Mouse (Mus musculus) embryo, embryonic 11.5 days (tissue): Measurements from ENCODE around the gene Sh2b3.

Source experiments
- DNase-seq: peaks from one replicate; pipeline ENCODE4 v3.0.0-alpha.2; 2012; ENCODE audit warnings: low read depth, low spot score

The Sh2b3 gene

DNA sequence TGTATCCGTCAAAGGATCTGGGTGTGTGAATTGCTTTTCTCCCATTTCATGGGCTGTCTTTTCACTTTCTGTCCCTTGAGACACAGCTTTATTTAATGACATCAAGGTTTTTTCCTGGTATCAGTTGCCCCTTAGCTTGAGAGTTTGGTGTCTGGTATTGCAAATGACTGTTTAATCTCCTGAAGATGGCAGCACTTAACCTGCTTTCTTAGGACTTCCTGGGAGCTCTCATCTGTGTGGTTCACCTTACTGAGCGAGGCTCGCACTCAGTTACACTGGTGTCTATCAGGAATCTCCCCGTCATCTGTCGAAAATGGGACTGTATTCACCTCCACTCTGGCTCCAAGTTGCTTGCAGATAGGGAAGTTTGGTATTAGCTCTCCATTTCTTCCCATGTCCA, 46.4 kb downstream of the Sh2b3 start:
- DNase-seq: no peak

- DNase-seq: no peak
These were observed 53.5 kb downstream of the Sh2b3 start for GRCm38 (mm10) chr5:121783862-121784500.

DNA sequence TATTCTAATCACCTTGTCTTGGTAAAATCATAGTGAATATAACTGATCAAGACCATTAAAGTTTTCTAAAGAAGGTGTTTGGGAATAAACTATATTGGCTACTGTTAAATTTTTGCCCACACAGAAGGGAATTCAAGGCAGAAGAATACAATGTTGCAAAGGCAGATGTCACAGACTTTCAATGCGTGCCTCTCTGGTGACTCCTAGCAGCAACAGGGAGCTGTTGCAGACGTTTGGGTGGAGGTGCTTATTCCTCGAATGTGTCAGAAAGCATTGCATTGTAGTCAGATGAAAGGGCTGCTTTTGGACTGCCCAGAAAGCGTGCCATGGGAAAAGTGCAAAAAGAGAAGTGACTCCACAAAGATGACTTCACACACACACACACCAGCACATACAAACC, 55.0 kb downstream of the Sh2b3 start:
- no peak for DNase-seq

DNA sequence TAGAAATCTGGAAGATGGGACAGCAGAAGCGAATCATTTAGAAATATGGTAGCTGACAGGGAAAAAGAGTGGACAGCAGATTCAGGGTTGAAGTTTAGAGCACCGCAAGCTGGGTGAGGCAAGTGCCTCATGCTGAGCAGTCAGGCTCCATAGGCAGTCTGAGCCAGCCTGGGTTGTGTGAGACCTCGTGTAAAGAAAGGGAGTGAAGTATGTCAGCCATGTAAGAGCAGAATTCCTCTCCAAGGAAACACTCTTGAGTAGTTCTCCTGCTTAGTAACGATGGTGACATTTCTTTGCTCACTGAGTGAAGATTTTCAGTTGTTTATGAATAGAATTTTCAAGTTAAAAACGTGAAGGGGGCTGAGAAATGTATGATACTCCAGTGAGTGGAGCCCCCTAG, 57.3 kb downstream of the Sh2b3 start:
- DNase-seq: no peak

DNA sequence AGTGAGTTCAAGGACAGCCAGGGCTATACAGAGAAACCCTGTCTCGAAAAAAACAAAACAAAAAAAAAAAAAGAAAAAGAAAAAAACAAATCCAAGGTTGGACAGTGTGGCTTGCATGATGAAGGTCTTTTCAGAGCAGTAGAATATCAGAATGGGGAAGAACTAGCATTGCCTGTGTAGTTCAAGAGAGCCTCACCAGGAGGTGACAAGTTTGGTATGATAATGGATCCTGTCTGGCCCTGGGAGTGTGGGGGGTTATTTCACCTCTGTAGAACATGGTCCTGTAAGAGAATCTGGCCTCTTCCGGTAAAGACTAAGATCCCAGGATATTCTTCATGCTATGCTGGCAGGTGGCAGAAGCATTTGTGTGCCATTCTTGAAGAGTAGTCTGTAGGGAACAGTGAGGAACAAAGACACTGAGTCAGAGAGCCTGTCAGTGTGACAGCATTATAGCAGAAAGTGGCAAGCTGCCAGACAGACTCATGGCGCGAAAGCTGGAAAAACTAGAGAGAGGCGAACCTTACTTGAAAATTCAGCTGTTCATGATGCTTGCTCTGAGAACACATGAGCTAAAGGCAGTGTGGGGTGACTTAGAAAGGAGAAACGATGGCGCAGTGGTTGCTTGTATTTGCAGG, 58.8 kb downstream of the Sh2b3 start:
- DNase-seq: no peak

DNA sequence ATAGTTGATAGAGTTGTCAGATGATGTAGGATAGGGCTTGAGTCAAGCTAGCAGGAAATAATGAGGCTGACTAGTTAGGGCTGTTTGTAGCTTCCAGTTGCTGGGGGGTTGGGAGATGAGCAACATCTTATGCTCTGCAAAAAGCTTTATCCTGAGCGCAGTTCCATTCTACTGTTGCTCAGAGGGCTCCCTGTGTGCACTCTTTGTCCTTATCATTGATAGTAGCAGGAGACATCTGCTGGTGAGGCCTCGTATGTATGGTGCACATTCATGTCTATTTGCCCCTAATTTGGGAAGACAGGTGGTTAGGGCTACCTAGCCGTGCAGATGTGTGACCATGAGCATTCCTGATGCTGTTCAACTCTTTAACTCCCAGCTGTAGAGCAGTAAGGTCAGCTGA, 65.8 kb downstream of the Sh2b3 start:
- no peak for DNase-seq

GRCm38 (mm10) chr5:121769827-121770226, 67.6 kb downstream of the Sh2b3 start:
- DNase-seq: no peak

- no peak for DNase-seq
These were observed 69.9 kb downstream of the Sh2b3 start for GRCm38 (mm10) chr5:121767564-121767963.

- no peak for DNase-seq
These were observed 71.2 kb downstream of the Sh2b3 start for GRCm38 (mm10) chr5:121766038-121766773.
